7 mouse cellular contexts compared by ENCODE assay signal in the genomic region with DNA sequence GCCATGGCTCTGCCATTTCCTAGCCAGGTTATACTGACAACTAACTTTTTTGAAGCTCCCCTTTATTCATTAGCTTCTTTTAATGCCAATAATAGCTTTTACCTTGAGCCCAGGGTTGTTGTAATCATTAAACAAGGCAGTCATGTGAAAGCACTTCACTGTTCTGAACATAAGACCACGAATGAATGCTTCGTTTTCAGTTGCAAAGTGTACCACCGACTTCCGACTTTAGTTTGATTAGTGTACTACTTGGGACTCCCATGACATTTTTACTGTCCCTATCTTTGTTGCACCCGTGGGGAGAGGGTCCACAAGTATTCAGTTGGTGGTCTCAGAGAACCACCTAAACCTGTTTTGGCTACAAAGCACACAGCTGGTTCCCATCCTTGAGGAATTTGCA. TPM values are rescaled to one million over a fixed set of nuclear protein-coding genes. Genes with fewer than 3 reads are reported as not detected.
DNase-seq lines count a peak whose midpoint lies in the region; ATAC-seq and TF ChIP-seq lines count a peak whose summit lies in the region.

No protein-coding gene starts in this region.

- peaks cover 26% of the 10 kb centered on the region for H3K4me1 ChIP-seq in E14TG2a.4 (replicated peaks; ENCODE audit: low read depth, low read length)
- peaks cover 21% of the 10 kb centered on the region for H3K4me1 ChIP-seq in embryonic facial prominence, embryonic 12.5 days
- peaks cover 9% of the 10 kb centered on the region for H3K4me1 ChIP-seq in intestine, embryonic 16.5 days (ENCODE audit: control insufficient read depth, insufficient read depth, low read length)
- peaks cover 13 to 18% of the 10 kb centered on the region in 2 experiments for H3K4me1 ChIP-seq in liver, embryonic 14.5 days (replicated peaks; ENCODE audit: control insufficient read depth in 2 of 2, insufficient read depth in 2 of 2, low read length in 1 of 2)

- no peak for DNase-seq in liver, embryonic 14.5 days (ENCODE audit: low read depth in 3 of 3, low spot score in 3 of 3)
- no peak for DNase-seq in thymus, adult 18-20 months
- no peak for DNase-seq in urinary bladder, adult 18-20 months (ENCODE audit: low spot score in 2 of 2)

- WGBS in embryonic facial prominence, embryonic 12.5 days, result 20% methylated on average over 5 of the region's 5 CpGs
- WGBS in intestine, embryonic 16.5 days, result 24% methylated on average over 5 of the region's 5 CpGs
- WGBS in liver, embryonic 14.5 days (ENCODE audit: insufficient replicate concordance), result 31% methylated on average over 5 of the region's 5 CpGs

- no peaks in the 10 kb centered on the region for H3K9me3 ChIP-seq in E14TG2a.4 (ENCODE audit: low read length)
- H3K9me3 ChIP-seq in embryonic facial prominence, embryonic 12.5 days, result no peaks in the 10 kb centered on the region
- no peaks in the 10 kb centered on the region for H3K9me3 ChIP-seq in intestine, embryonic 16.5 days (ENCODE audit: control insufficient read depth, low read length)
- no peaks in the 10 kb centered on the region for H3K9me3 ChIP-seq in liver, embryonic 14.5 days (ENCODE audit: control insufficient read depth, low read length)

- no peak for TF ChIP-seq CTCF in E14TG2a.4 (conservative IDR thresholded peaks at IDR 0.05; ENCODE audit: low read length)
- no peak for TF ChIP-seq CTCF in liver, embryonic 14.5 days (IDR thresholded peaks at IDR 0.05; ENCODE audit: low read depth)

- H3K27ac ChIP-seq in embryonic facial prominence, embryonic 12.5 days, result 0 out of 2 replicates have a peak overlapping the region, but pooled peaks have one; percentile 99
- H3K27ac ChIP-seq in intestine, embryonic 16.5 days (ENCODE audit: low read length), result no peak overlapping the region
- no peak overlapping the region; the same call in 1 of the 2 replicates for H3K27ac ChIP-seq in liver, embryonic 14.5 days

- H3K9ac ChIP-seq in embryonic facial prominence, embryonic 12.5 days, result no peak overlapping the region
- no peak overlapping the region for H3K9ac ChIP-seq in intestine, embryonic 16.5 days (ENCODE audit: low read depth, low read length)
- H3K9ac ChIP-seq in liver, embryonic 14.5 days (replicated peaks), result peak overlapping the region; percentile 81; the same call in 1 of the 2 replicates

- no peaks in the 10 kb centered on the region for H3K36me3 ChIP-seq in E14TG2a.4 (ENCODE audit: insufficient read depth, low read length)
- no peaks in the 10 kb centered on the region for H3K36me3 ChIP-seq in embryonic facial prominence, embryonic 12.5 days
- H3K36me3 ChIP-seq in intestine, embryonic 16.5 days (ENCODE audit: control insufficient read depth, insufficient read depth, low read length), result no peaks in the 10 kb centered on the region
- no peaks in the 10 kb centered on the region for H3K36me3 ChIP-seq in liver, embryonic 14.5 days (replicated peaks; ENCODE audit: control insufficient read depth, insufficient read depth, low read depth)

- peak overlapping the region; percentile 91 for H3K4me3 ChIP-seq in E14TG2a.4 (replicated peaks; ENCODE audit: low read length)
- peak overlapping the region; percentile 95; the same call in 1 of the 2 replicates for H3K4me3 ChIP-seq in embryonic facial prominence, embryonic 12.5 days
- H3K4me3 ChIP-seq in intestine, embryonic 16.5 days (ENCODE audit: low read length), result peak overlapping the region; percentile 80
- H3K4me3 ChIP-seq in liver, embryonic 14.5 days (ENCODE audit: insufficient read depth in 1 of 2, low read depth in 2 of 2, low read length in 2 of 2), result peak overlapping the region in 1 of 2 experiments; percentile 72; a peak in 2 of 4 replicates

- H3K27me3 ChIP-seq in E14TG2a.4 (ENCODE audit: insufficient read depth, low read length), result peaks cover 5% of the 10 kb centered on the region; the same call in 1 of the 2 replicates
- H3K27me3 ChIP-seq in embryonic facial prominence, embryonic 12.5 days, result no peaks in the 10 kb centered on the region
- peaks cover 15% of the 10 kb centered on the region for H3K27me3 ChIP-seq in intestine, embryonic 16.5 days (replicated peaks; ENCODE audit: control insufficient read depth, insufficient read depth, low read length)
- no peaks in the 10 kb centered on the region for H3K27me3 ChIP-seq in liver, embryonic 14.5 days (ENCODE audit: control insufficient read depth, insufficient read depth, low read length)

- H3K4me2 ChIP-seq in embryonic facial prominence, embryonic 12.5 days (replicated peaks), result peak overlapping the region; percentile 69
- H3K4me2 ChIP-seq in intestine, embryonic 16.5 days (ENCODE audit: low read depth, low read length), result peak overlapping the region; percentile 58
- H3K4me2 ChIP-seq in liver, embryonic 14.5 days (ENCODE audit: low read depth), result peak overlapping the region; percentile 79

- TF ChIP-seq EP300 in liver, embryonic 14.5 days (IDR thresholded peaks at IDR 0.05; ENCODE audit: low read depth), result no peak

- no peak for ATAC-seq in embryonic facial prominence, embryonic 12.5 days (ENCODE audit: insufficient number of reproducible peaks, insufficient read depth, low FRiP score, low TSS enrichment)
- no peak for ATAC-seq in intestine, embryonic 16.5 days
- ATAC-seq in liver, embryonic 14.5 days (ENCODE audit: insufficient read depth), result no peak
- no peak for ATAC-seq in CD4-positive, CD25-positive, alpha-beta regulatory T cell, adult 4 months

RNA-seq across cellular contexts. Expression of a gene that starts 0.3 kb away (rescaled TPM):
- 141 and 147 TPM in 2 replicates for polyA plus RNA-seq in embryonic facial prominence, embryonic 12.5 days (2016; fragmentation: Nextera tagmentation; extraction: Ambion mirVana)
- polyA plus RNA-seq in intestine, embryonic 16.5 days (2015; fragmentation: Nextera tagmentation; extraction: Ambion mirVana), result 43.4 and 52.8 TPM in 2 replicates
- 18.2 and 28.0 TPM in 2 replicates for polyA plus RNA-seq in liver, embryonic 14.5 days (2012; rRNA removed)
- 69.6 and 72.5 TPM in 2 replicates for polyA plus RNA-seq in liver, embryonic 14.5 days (2014; fragmentation: Nextera tagmentation; extraction: Ambion mirVana)
- 10 to 100 TPM; 39.6 to 48.0 TPM for polyA plus RNA-seq in CD4-positive, CD25-positive, alpha-beta regulatory T cell, adult 4 months (2017; shearing (Covaris generic))
